Mouse (Mus musculus) erythroblast, embryonic 14.5 days (primary cell): ENCODE data around the gene Supt6.

Experiments used
- GATA1 ChIP-seq: IDR thresholded peaks from 2 replicates; pipeline ENCODE4 v1.6.1; 2012; ENCODE audit warnings: low read length, inconsistent platforms, mixed read lengths
- TAL1 ChIP-seq: IDR thresholded peaks from 3 replicates; pipeline ENCODE4 v1.6.1; 2012; ENCODE audit warnings: low read length, inconsistent platforms, mixed read lengths

- TF ChIP-seq GATA1, result no peak
- TF ChIP-seq TAL1, result no peak
These were observed 81.8 kb downstream of the Supt6 start for GRCm38 (mm10) chr11:78163681-78164603.
